Mouse (Mus musculus) neural tube, embryonic 15.5 days (tissue): ENCODE data around the gene Cyb5d2. TPM values are rescaled to one million over a fixed set of nuclear protein-coding genes. Genes with fewer than 3 reads are reported as not detected.

ENCODE experiments used
- ATAC-seq: fragments of 200-750 bp; cut with Nextera tagmentation; 2 replicates; pipeline ENCODE4 v1.8.0; 2017; ENCODE audit warnings: mild to moderate bottlenecking, moderate TSS enrichment, moderate library complexity; ENCODE audit not compliant: low FRiP score
- H3K27ac ChIP-seq: fragments of 300-500 bp; sonication (generic); replicated peaks from 2 replicates; pipeline ENCODE4 v1.5.1; 2015; ENCODE audit warnings: mild to moderate bottlenecking, inconsistent platforms
- H3K27me3 ChIP-seq: fragments of 300-500 bp; sonication (generic); replicated peaks from 2 replicates; pipeline ENCODE4 v1.6.1; 2015; ENCODE audit warnings: inconsistent platforms
- H3K36me3 ChIP-seq: fragments of 300-500 bp; sonication (generic); 2 replicates; pipeline ENCODE4 v1.6.1; 2015; ENCODE audit warnings: inconsistent platforms
- H3K4me1 ChIP-seq: fragments of 300-500 bp; sonication (generic); 2 replicates; pipeline ENCODE4 v1.6.1; 2015; ENCODE audit warnings: inconsistent platforms
- H3K4me2 ChIP-seq: fragments of 300-500 bp; sonication (generic); 2 replicates; pipeline ENCODE4 v1.6.1; 2015; ENCODE audit warnings: inconsistent platforms, mild to moderate bottlenecking, moderate library complexity
- H3K4me3 ChIP-seq: fragments of 300-500 bp; sonication (generic); replicated peaks from 2 replicates; pipeline ENCODE4 v1.5.1; 2015; ENCODE audit warnings: mild to moderate bottlenecking, inconsistent platforms
- H3K9ac ChIP-seq: fragments of 300-500 bp; sonication (generic); replicated peaks from 2 replicates; pipeline ENCODE4 v1.6.1; 2015; ENCODE audit warnings: mild to moderate bottlenecking, inconsistent platforms
- H3K9me3 ChIP-seq: fragments of 300-500 bp; sonication (generic); replicated peaks from 2 replicates; pipeline ENCODE4 v1.6.1; 2016; ENCODE audit warnings: inconsistent platforms
- WGBS: fragments of 180-500 bp; shearing (Covaris S2); methylation state at CpG from one replicate; pipeline ENCODE4 v1.1.7; 2015; ENCODE audit warnings: mixed read lengths; 5-methylcytosine and 5-hydroxymethylcytosine counted together
- polyA plus RNA-seq: library from polyadenylated mRNA; unstranded; fragments of >200 nt; fragmentation: Nextera tagmentation; extraction: Ambion mirVana; gene quantifications from 2 replicates; pipeline ENCODE4 v1.2.1, GENCODE M21; 2015

Cyb5d2 gene
- 8.4 and 9.0 TPM in 2 replicates for polyA plus RNA-seq

DNA sequence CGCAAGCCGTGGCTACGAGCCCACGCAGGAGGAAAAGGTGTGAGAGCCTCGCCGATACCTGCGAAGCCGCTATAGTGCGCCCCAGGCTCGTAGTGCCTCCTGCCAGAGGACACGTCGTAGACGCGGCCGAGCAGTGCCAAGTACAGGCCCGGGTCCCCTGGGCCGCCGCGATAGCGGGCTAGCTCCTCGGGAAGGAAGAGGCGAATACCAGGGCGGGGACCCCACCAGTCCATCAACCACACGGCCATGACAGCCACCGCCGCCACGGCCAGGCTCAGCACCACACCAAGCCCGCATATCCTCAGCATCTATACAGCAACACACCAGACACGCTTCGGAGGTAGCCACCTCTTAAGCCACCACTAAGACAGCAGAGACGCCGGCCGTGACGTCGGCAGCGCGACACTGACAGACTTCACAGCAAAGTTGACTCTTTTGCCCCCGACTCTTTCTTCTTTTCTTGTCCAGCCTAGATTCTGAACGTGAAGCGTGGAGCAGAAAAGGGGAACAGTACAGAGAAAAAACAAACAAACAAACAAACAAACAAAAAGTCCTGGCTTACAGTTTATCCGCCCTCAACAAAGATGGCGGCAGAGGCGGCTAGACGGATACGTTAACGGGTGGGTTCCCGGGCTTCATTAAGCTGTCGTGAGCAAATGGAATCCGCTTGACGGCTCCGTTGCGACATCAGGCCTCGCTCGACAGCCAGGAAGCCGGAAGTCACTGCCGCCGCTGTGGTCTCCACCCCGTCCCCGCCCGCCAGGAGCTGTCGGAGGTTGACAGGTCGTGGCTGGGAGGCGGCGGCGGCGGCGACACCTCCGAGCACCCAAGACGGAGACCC lies at the start of gene Cyb5d2, which contains the start of gene Zzef1:
TSS of gene Cyb5d2 (minus strand) at position 688 of the 841 bp plus-strand sequence.
TSS of gene Zzef1 (plus strand) at position 772 of the 841 bp plus-strand sequence.
- under 1% methylated on average over 69 of the region's 69 CpGs for WGBS
- peak within 1 kb of the TSS; percentile 93 for H3K4me3 ChIP-seq
- no peaks in the 10 kb centered on the region for H3K9me3 ChIP-seq
- peak within 1 kb of the TSS; percentile 88 for H3K4me2 ChIP-seq
- 0 out of 2 replicates have a peak, but pooled peaks cover 6% of the 10 kb centered on the region for H3K36me3 ChIP-seq
- peaks cover 30% of the 10 kb centered on the region for H3K4me1 ChIP-seq
- H3K9ac ChIP-seq: peak within 1 kb of the TSS; percentile 93
- no peaks in the 10 kb centered on the region for H3K27me3 ChIP-seq
- peak within 1 kb of the TSS; percentile 95 for H3K27ac ChIP-seq
- peak; percentile 96 for ATAC-seq

GRCm38 (mm10) chr11:72845526-72845925 lies 49.6 kb upstream of the Cyb5d2 start:
- Histone ChIP-seq H3K27me3 (no peaks in the 10 kb centered on the region), H3K36me3 (peaks cover 79% of the 10 kb centered on the region), H3K9ac (no peak overlapping the region), H3K4me2 (no peak overlapping the region), H3K27ac (no peak overlapping the region), H3K4me1 (no peaks in the 10 kb centered on the region), H3K4me3 (no peak overlapping the region), H3K9me3 (no peaks in the 10 kb centered on the region)
- ATAC-seq: no peak
- 96% methylated on average over 2 of the region's 2 CpGs for WGBS

- ATAC-seq: no peak
Observed at GRCm38 (mm10) chr11:72843576-72843975, 47.6 kb upstream of the Cyb5d2 start.

GRCm38 (mm10) chr11:72842731-72843130 lies 46.8 kb upstream of the Cyb5d2 start:
- Histone ChIP-seq H3K27ac (no peak overlapping the region), H3K4me3 (no peak overlapping the region), H3K4me1 (no peaks in the 10 kb centered on the region), H3K9ac (no peak overlapping the region), H3K4me2 (no peak overlapping the region), H3K27me3 (no peaks in the 10 kb centered on the region), H3K36me3 (peaks cover 72% of the 10 kb centered on the region), H3K9me3 (no peaks in the 10 kb centered on the region)
- ATAC-seq: no peak
- WGBS: 89% methylated on average over 3 of the region's 3 CpGs

More at GRCm38 (mm10) chr11:72843576-72843975, 47.6 kb upstream of the Cyb5d2 start:
- H3K27ac ChIP-seq: no peak overlapping the region
- H3K9ac ChIP-seq: no peak overlapping the region
- H3K4me3 ChIP-seq: no peak overlapping the region
- H3K4me2 ChIP-seq: no peak overlapping the region
- peaks cover 80% of the 10 kb centered on the region for H3K36me3 ChIP-seq
- H3K27me3 ChIP-seq: no peaks in the 10 kb centered on the region
- no peaks in the 10 kb centered on the region for H3K9me3 ChIP-seq
- no peaks in the 10 kb centered on the region for H3K4me1 ChIP-seq

- Histone ChIP-seq H3K27ac (no peak overlapping the region), H3K4me3 (no peak overlapping the region), H3K9ac (no peak overlapping the region), H3K4me2 (no peak overlapping the region), H3K36me3 (peaks cover 80% of the 10 kb centered on the region), H3K9me3 (no peaks in the 10 kb centered on the region), H3K4me1 (no peaks in the 10 kb centered on the region), H3K27me3 (no peaks in the 10 kb centered on the region)
- ATAC-seq: no peak
- 91% methylated on average over 3 of the region's 3 CpGs for WGBS
Observed at GRCm38 (mm10) chr11:72829869-72830268, 33.9 kb upstream of the Cyb5d2 start.

- no peak for ATAC-seq
- no peak overlapping the region for H3K9ac ChIP-seq
- no peaks in the 10 kb centered on the region for H3K4me1 ChIP-seq
- peaks cover 60% of the 10 kb centered on the region for H3K36me3 ChIP-seq
- no peaks in the 10 kb centered on the region for H3K9me3 ChIP-seq
- WGBS: 93% methylated on average over 7 of the region's 7 CpGs
- no peaks in the 10 kb centered on the region for H3K27me3 ChIP-seq
- H3K27ac ChIP-seq: no peak overlapping the region
- H3K4me2 ChIP-seq: no peak overlapping the region
- H3K4me3 ChIP-seq: no peak overlapping the region
Observed at GRCm38 (mm10) chr11:72821041-72821440, 25.1 kb upstream of the Cyb5d2 start.

- Histone ChIP-seq H3K9me3 (no peaks in the 10 kb centered on the region), H3K4me1 (no peaks in the 10 kb centered on the region), H3K9ac (no peak overlapping the region), H3K4me2 (no peak overlapping the region), H3K27me3 (no peaks in the 10 kb centered on the region), H3K27ac (no peak overlapping the region), H3K36me3 (peaks cover 35% of the 10 kb centered on the region), H3K4me3 (no peak overlapping the region)
- no peak for ATAC-seq
- 91% methylated on average over 7 of the region's 7 CpGs for WGBS
Observed at GRCm38 (mm10) chr11:72818067-72818466, 22.1 kb upstream of the Cyb5d2 start.

- Histone ChIP-seq H3K36me3 (peaks cover 25% of the 10 kb centered on the region), H3K9ac (no peak overlapping the region), H3K4me3 (no peak overlapping the region), H3K9me3 (no peaks in the 10 kb centered on the region), H3K27me3 (no peaks in the 10 kb centered on the region), H3K4me2 (no peak overlapping the region), H3K27ac (no peak overlapping the region), H3K4me1 (no peaks in the 10 kb centered on the region)
- WGBS: 81% methylated on average over 1 of the region's 1 CpGs
- no peak for ATAC-seq
Observed at GRCm38 (mm10) chr11:72816859-72817258, 20.9 kb upstream of the Cyb5d2 start.

- H3K27me3 ChIP-seq: no peaks in the 10 kb centered on the region
- H3K4me1 ChIP-seq: no peaks in the 10 kb centered on the region
- H3K36me3 ChIP-seq: peaks cover 3% of the 10 kb centered on the region
- no peak overlapping the region for H3K4me2 ChIP-seq
- no peak overlapping the region for H3K9ac ChIP-seq
- WGBS: 81% methylated on average over 2 of the region's 2 CpGs
- H3K9me3 ChIP-seq: no peaks in the 10 kb centered on the region
- no peak for ATAC-seq
- no peak overlapping the region for H3K27ac ChIP-seq
- no peak overlapping the region for H3K4me3 ChIP-seq
Observed at GRCm38 (mm10) chr11:72814188-72814587, 18.2 kb upstream of the Cyb5d2 start.

DNA sequence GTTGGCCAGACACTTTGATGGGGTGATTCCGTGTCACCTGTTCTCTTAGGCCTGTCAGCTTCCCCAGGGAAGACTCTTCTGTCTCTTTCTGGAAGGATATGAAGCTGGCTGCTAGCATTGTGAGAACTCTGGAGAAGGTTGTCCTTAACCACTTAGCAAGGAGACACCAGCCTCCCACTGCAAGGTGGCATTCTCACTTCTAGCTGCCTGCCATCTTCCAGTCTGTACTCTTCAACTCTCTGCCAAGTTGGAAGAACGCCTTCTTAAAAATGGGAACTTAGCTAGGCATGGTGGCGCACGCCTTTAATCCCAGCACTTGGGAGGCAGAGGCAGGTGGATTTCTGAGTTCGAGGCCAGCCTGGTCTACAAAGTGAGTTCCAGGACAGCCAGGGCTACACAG lies 17.7 kb upstream of the Cyb5d2 start:
- no peak overlapping the region for H3K4me2 ChIP-seq
- no peak for ATAC-seq
- no peaks in the 10 kb centered on the region for H3K27me3 ChIP-seq
- H3K4me3 ChIP-seq: no peak overlapping the region
- WGBS: 95% methylated on average over 5 of the region's 5 CpGs
- no peaks in the 10 kb centered on the region for H3K36me3 ChIP-seq
- no peaks in the 10 kb centered on the region for H3K9me3 ChIP-seq
- H3K9ac ChIP-seq: no peak overlapping the region
- no peak overlapping the region for H3K27ac ChIP-seq
- H3K4me1 ChIP-seq: no peaks in the 10 kb centered on the region

DNA sequence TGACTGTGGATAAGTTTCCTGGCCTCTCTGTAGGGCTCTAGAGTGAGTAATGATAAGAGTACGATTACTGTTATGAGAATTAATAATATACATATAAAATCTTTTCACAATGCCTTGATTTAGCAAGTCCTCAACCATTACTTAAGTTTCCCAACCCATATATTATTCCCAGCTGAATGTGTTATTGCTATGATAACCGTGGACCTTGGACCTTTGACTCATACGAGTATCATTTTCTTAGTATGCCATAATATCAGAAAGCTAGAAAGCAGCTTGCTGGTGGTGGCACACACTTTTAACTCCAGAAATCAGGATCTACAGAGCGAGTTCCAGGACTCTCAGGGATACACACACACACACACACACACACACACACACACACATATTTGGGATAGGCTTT lies 12.1 kb upstream of the Cyb5d2 start:
- ATAC-seq: no peak
- no peak overlapping the region for H3K9ac ChIP-seq
- H3K27me3 ChIP-seq: no peaks in the 10 kb centered on the region
- no peaks in the 10 kb centered on the region for H3K9me3 ChIP-seq
- no peaks in the 10 kb centered on the region; the same call in 1 of the 2 replicates for H3K4me1 ChIP-seq
- 83% methylated on average over 4 of the region's 4 CpGs for WGBS
- no peak overlapping the region for H3K27ac ChIP-seq
- no peaks in the 10 kb centered on the region for H3K36me3 ChIP-seq
- H3K4me2 ChIP-seq: no peak overlapping the region
- H3K4me3 ChIP-seq: no peak overlapping the region

- Histone ChIP-seq H3K4me2 (no peak overlapping the region), H3K9me3 (no peaks in the 10 kb centered on the region), H3K9ac (no peak overlapping the region), H3K4me1 (no peaks in the 10 kb centered on the region; the same call in 1 of the 2 replicates), H3K36me3 (no peaks in the 10 kb centered on the region), H3K27me3 (no peaks in the 10 kb centered on the region), H3K27ac (no peak overlapping the region), H3K4me3 (no peak overlapping the region)
- 72% methylated on average over 2 of the region's 2 CpGs for WGBS
- no peak for ATAC-seq
Observed at GRCm38 (mm10) chr11:72806556-72806955, 10.6 kb upstream of the Cyb5d2 start.
